ENCODE assay signal across 8 mouse cellular contexts in genomic region chr4:152313211-152313632, GRCm38 (mm10). TPM values are rescaled to one million over a fixed set of nuclear protein-coding genes. Genes with fewer than 3 reads are reported as not detected.
A peak's percentile ranks its signal among the peaks of the same experiment; 100 is the strongest.
DNase-seq lines count a peak whose midpoint lies in the region; ATAC-seq and TF ChIP-seq lines count a peak whose summit lies in the region.

No protein-coding gene starts in this region.

- H3K27me3 ChIP-seq in hindbrain, postnatal 0 days (ENCODE audit: insufficient read depth, low read length) = peaks cover 34% of the 10 kb centered on the region
- peaks cover 94% of the 10 kb centered on the region for H3K27me3 ChIP-seq in midbrain, embryonic 13.5 days

- TF ChIP-seq CTCF in hindbrain, postnatal 0 days (IDR thresholded peaks at IDR 0.05; ENCODE audit: low read depth) = no peak

- H3K9ac ChIP-seq in hindbrain, postnatal 0 days (replicated peaks; ENCODE audit: low read length) = peak overlapping the region; percentile 22
- H3K9ac ChIP-seq in midbrain, embryonic 13.5 days (replicated peaks) = peak overlapping the region; percentile 37

- peak; percentile 55 for ATAC-seq in hindbrain, postnatal 0 days
- ATAC-seq in midbrain, embryonic 13.5 days = peak; percentile 65

- peaks cover 14% of the 10 kb centered on the region; the same call in 1 of the 2 replicates for H3K4me1 ChIP-seq in hindbrain, postnatal 0 days (ENCODE audit: insufficient read depth, low read length)
- H3K4me1 ChIP-seq in midbrain, embryonic 13.5 days (replicated peaks) = peaks cover 32% of the 10 kb centered on the region

- no peaks in the 10 kb centered on the region for H3K9me3 ChIP-seq in hindbrain, postnatal 0 days (ENCODE audit: low read length)
- no peaks in the 10 kb centered on the region for H3K9me3 ChIP-seq in midbrain, embryonic 13.5 days

- H3K36me3 ChIP-seq in hindbrain, postnatal 0 days (ENCODE audit: insufficient read depth, low read length) = no peaks in the 10 kb centered on the region
- H3K36me3 ChIP-seq in midbrain, embryonic 13.5 days = peaks cover 8% of the 10 kb centered on the region; the same call in 1 of the 2 replicates

- WGBS in hindbrain, postnatal 0 days = under 1% methylated on average over 29 of the region's 29 CpGs
- WGBS in midbrain, embryonic 13.5 days = under 1% methylated on average over 29 of the region's 29 CpGs

- DNase-seq in adrenal gland, adult (ENCODE audit: inconsistent age in 2 of 2, low spot score in 1 of 2) = peak; percentile 34 to 77
- no peak for DNase-seq in adrenal gland, adult 18-20 months (ENCODE audit: low spot score in 2 of 2)
- peak; percentile 44 for DNase-seq in right cerebral cortex, adult 18-20 months
- DNase-seq in right cerebral cortex, postnatal 14 days = no peak
- DNase-seq in hindbrain, postnatal 0 days (ENCODE audit: low spot score) = peak; percentile 65
- no peak for DNase-seq in thymus, postnatal 10 days (ENCODE audit: low spot score in 2 of 2)
- no peak for DNase-seq in gastrocnemius, postnatal 10 days

- H3K4me3 ChIP-seq in hindbrain, postnatal 0 days (ENCODE audit: low read length) = peak overlapping the region; percentile 37
- peak overlapping the region; percentile 39 for H3K4me3 ChIP-seq in midbrain, embryonic 13.5 days (replicated peaks)

- peak overlapping the region; percentile 11; the same call in 1 of the 2 replicates for H3K27ac ChIP-seq in hindbrain, postnatal 0 days
- no peak overlapping the region; the same call in 1 of the 2 replicates for H3K27ac ChIP-seq in midbrain, embryonic 13.5 days

- peak overlapping the region; percentile 63 for H3K4me2 ChIP-seq in hindbrain, postnatal 0 days (ENCODE audit: low read depth, low read length)
- H3K4me2 ChIP-seq in midbrain, embryonic 13.5 days (replicated peaks) = peak overlapping the region; percentile 56

RNA-seq across cellular contexts. Expression of gene Rnf207, which starts 5.6 kb away (rescaled TPM):
- total RNA-seq in adrenal gland, adult 18-20 months (2021) = 1 to 10 TPM in 1 of 2 experiments, under 1 TPM in 1; 0.43 to 1.3 TPM
- 5.7 and 7.7 TPM in 2 replicates for total RNA-seq in hindbrain, postnatal 0 days (2014; rRNA removed)
- polyA plus RNA-seq in hindbrain, postnatal 0 days (2015; fragmentation: Nextera tagmentation; extraction: Ambion mirVana) = 6.6 and 6.9 TPM in 2 replicates
- polyA plus RNA-seq in midbrain, embryonic 13.5 days (2015; fragmentation: Nextera tagmentation; extraction: Ambion mirVana) = 4.7 TPM in 2 replicates
- total RNA-seq in gastrocnemius, postnatal 10 days (2021) = under 1 TPM in 1 of 2 experiments, not detected in 1; 0.40 TPM

RNA-seq across cellular contexts. Expression of gene Rpl22, which starts 12.3 kb away (rescaled TPM):
- 100 to 1,000 TPM; 443 to 509 TPM for total RNA-seq in adrenal gland, adult 18-20 months (2021)
- total RNA-seq in hindbrain, postnatal 0 days (2014; rRNA removed) = 164 and 185 TPM in 2 replicates
- polyA plus RNA-seq in hindbrain, postnatal 0 days (2015; fragmentation: Nextera tagmentation; extraction: Ambion mirVana) = 156 and 176 TPM in 2 replicates
- polyA plus RNA-seq in midbrain, embryonic 13.5 days (2015; fragmentation: Nextera tagmentation; extraction: Ambion mirVana) = 213 and 217 TPM in 2 replicates
- total RNA-seq in gastrocnemius, postnatal 10 days (2021) = 100 to 1,000 TPM; 305 to 332 TPM

RNA-seq across cellular contexts. Expression of gene Icmt, which starts 16.2 kb away (rescaled TPM):
- total RNA-seq in adrenal gland, adult 18-20 months (2021) = 10 to 100 TPM; 52.1 to 55.6 TPM
- 35.3 and 42.6 TPM in 2 replicates for total RNA-seq in hindbrain, postnatal 0 days (2014; rRNA removed)
- polyA plus RNA-seq in hindbrain, postnatal 0 days (2015; fragmentation: Nextera tagmentation; extraction: Ambion mirVana) = 15.9 and 16.4 TPM in 2 replicates
- 18.1 and 19.0 TPM in 2 replicates for polyA plus RNA-seq in midbrain, embryonic 13.5 days (2015; fragmentation: Nextera tagmentation; extraction: Ambion mirVana)
- 10 to 100 TPM; 17.3 to 19.1 TPM for total RNA-seq in gastrocnemius, postnatal 10 days (2021)

RNA-seq across cellular contexts. Expression of gene Hes3, which starts 21.8 kb away (rescaled TPM):
- total RNA-seq in adrenal gland, adult 18-20 months (2021) = not detected
- 0.26 and 0.40 TPM in 2 replicates for total RNA-seq in hindbrain, postnatal 0 days (2014; rRNA removed)
- 0.15 and 0.19 TPM in 2 replicates for polyA plus RNA-seq in hindbrain, postnatal 0 days (2015; fragmentation: Nextera tagmentation; extraction: Ambion mirVana)
- 1.4 and 2.5 TPM in 2 replicates for polyA plus RNA-seq in midbrain, embryonic 13.5 days (2015; fragmentation: Nextera tagmentation; extraction: Ambion mirVana)
- total RNA-seq in gastrocnemius, postnatal 10 days (2021) = not detected

RNA-seq across cellular contexts. Expression of gene Chd5, which starts 25.2 kb away (rescaled TPM):
- total RNA-seq in adrenal gland, adult 18-20 months (2021) = 1 to 10 TPM; 6.9 to 9.7 TPM
- 60.1 and 61.2 TPM in 2 replicates for total RNA-seq in hindbrain, postnatal 0 days (2014; rRNA removed)
- 65.6 and 69.7 TPM in 2 replicates for polyA plus RNA-seq in hindbrain, postnatal 0 days (2015; fragmentation: Nextera tagmentation; extraction: Ambion mirVana)
- 30.0 and 32.1 TPM in 2 replicates for polyA plus RNA-seq in midbrain, embryonic 13.5 days (2015; fragmentation: Nextera tagmentation; extraction: Ambion mirVana)
- under 1 TPM; 0.36 to 0.56 TPM for total RNA-seq in gastrocnemius, postnatal 10 days (2021)

Comparison
In these comparisons a context has a peak if more than half of its experiments do, and no peak if none do; other contexts are left out.
1. DNase-seq: peak in adrenal gland, adult (2 of 2), right cerebral cortex, adult 18-20 months (single experiment) and hindbrain, postnatal 0 days (single experiment); none in adrenal gland, adult 18-20 months (0 of 2), right cerebral cortex, postnatal 14 days (single experiment), thymus, postnatal 10 days (0 of 2) and gastrocnemius, postnatal 10 days (single experiment).